Mouse (Mus musculus): ENCODE results near the gene Rnf216.

GRCm38 (mm10) chr5:142997526-142997925 lies 115.3 kb downstream of the Rnf216 start:
- TF ChIP-seq CTCF (IDR thresholded peaks at IDR 0.05; ENCODE audit: control insufficient read depth, insufficient read depth, low read length) (no peak), POLR2A (IDR thresholded peaks at IDR 0.05; ENCODE audit: borderline replicate concordance, control insufficient read depth, low read depth, low read length) (no peak)
